Mouse (Mus musculus) bone marrow, adult 2 months (tissue): Measurements from ENCODE around the gene Gm11634. TPM values are rescaled to one million over a fixed set of nuclear protein-coding genes. Genes with fewer than 3 reads are reported as not detected.
"Not testable (repeated sequence)": the region's sequence is repeated elsewhere in the genome, so short reads cannot be mapped to it uniquely, and the experiment has no call there.

ENCODE experiments used
- H3K27ac ChIP-seq: fragments of 200-500 bp; 2 replicates; pipeline ENCODE4 v1.5.1; 2012; ENCODE audit warnings: low read depth, mild to moderate bottlenecking, control low read depth, inconsistent platforms, low read length; ENCODE audit not compliant: control insufficient read depth, poor library complexity, insufficient read depth
- H3K4me1 ChIP-seq: fragments of 200-500 bp; 2 replicates; pipeline ENCODE4 v1.6.1; 2011; ENCODE audit warnings: low read length; ENCODE audit not compliant: control insufficient read depth, insufficient read depth
- H3K4me3 ChIP-seq: fragments of 200-500 bp; replicated peaks from 2 replicates; pipeline ENCODE3; 2011; ENCODE audit warnings: mild to moderate bottlenecking, low read depth, low read length, control low read depth; ENCODE audit not compliant: control insufficient read depth
- CTCF ChIP-seq: fragments of 200-500 bp; IDR thresholded peaks from 2 replicates; pipeline ENCODE4 v1.5.1; 2011; ENCODE audit warnings: low read length, control low read depth; ENCODE audit not compliant: control insufficient read depth, insufficient read depth
- POLR2A ChIP-seq: fragments of 200-500 bp; IDR thresholded peaks from 2 replicates; pipeline ENCODE4 v1.6.1; 2011; ENCODE audit warnings: low read depth, mild to moderate bottlenecking, control low read depth, low read length, borderline replicate concordance; ENCODE audit not compliant: control insufficient read depth
- WGBS: fragments of 180-500 bp; shearing (Covaris S2); methylation state at CpG from one replicate; pipeline ENCODE4 v1.1.7; 2018; 5-methylcytosine and 5-hydroxymethylcytosine counted together
- polyA plus RNA-seq: library from polyadenylated mRNA; stranded (reverse); fragments of >200 nt; gene quantifications from 2 replicates; pipeline ENCODE4 v1.2.4, GENCODE M21; 2011; ENCODE audit warnings: low replicate concordance; ENCODE audit not compliant: missing spikeins, insufficient read depth, insufficient read length

Gm11634 gene
- polyA plus RNA-seq, 1 experiment = not detected

GRCm38 (mm10) chr11:101639761-101640160, 40.7 kb upstream of the Gm11634 start:
- Histone ChIP-seq H3K4me3 (no peak overlapping the region), H3K4me1 (no peaks in the 10 kb centered on the region; the same call in 1 of the 2 replicates), H3K27ac (no peak overlapping the region)
- TF ChIP-seq POLR2A (no peak), CTCF (no peak)
- WGBS = 82% methylated on average over 4 of the region's 4 CpGs

- H3K4me1 ChIP-seq = no peaks in the 10 kb centered on the region; the same call in 1 of the 2 replicates
- TF ChIP-seq CTCF = no peak
- TF ChIP-seq POLR2A = no peak
- no peak overlapping the region for H3K4me3 ChIP-seq
- H3K27ac ChIP-seq = no peak overlapping the region
- WGBS = 90% methylated on average over 10 of the region's 10 CpGs
Measured at GRCm38 (mm10) chr11:101635660-101636059, 36.6 kb upstream of the Gm11634 start.

- H3K27ac ChIP-seq, H3K4me1 ChIP-seq: not testable (repeated sequence)
- H3K4me3 ChIP-seq = peak overlapping the region; percentile 26
- 68% methylated on average over 5 of the region's 5 CpGs for WGBS
Measured at GRCm38 (mm10) chr11:101628733-101629417, 29.8 kb upstream of the Gm11634 start.

GRCm38 (mm10) chr11:101627857-101628559, 29.0 kb upstream of the Gm11634 start:
- Histone ChIP-seq H3K4me3 (peak overlapping the region; percentile 78), H3K4me1 (no peaks in the 10 kb centered on the region; the same call in 1 of the 2 replicates), H3K27ac (peak overlapping the region; percentile 77)
- 1% methylated on average over 33 of the region's 33 CpGs for WGBS
- TF ChIP-seq POLR2A (peak; percentile 33; the same call in 1 of the 2 replicates), CTCF (no peak)

GRCm38 (mm10) chr11:101626995-101627856, 28.2 kb upstream of the Gm11634 start, which contains the start of gene Rdm1:
TSS of gene Rdm1 (plus strand) at chr11:101627195.
- TF ChIP-seq CTCF (no peak), POLR2A (peak; percentile 46)
- under 1% methylated on average over 34 of the region's 34 CpGs for WGBS
- peak within 1 kb of the TSS; percentile 97 for H3K27ac ChIP-seq
- peak within 1 kb of the TSS; percentile 78 for H3K4me3 ChIP-seq
- H3K4me1 ChIP-seq = no peaks in the 10 kb centered on the region; the same call in 1 of the 2 replicates

- 2% methylated on average over 8 of the region's 8 CpGs for WGBS
- peak overlapping the region; percentile 67 for H3K4me3 ChIP-seq
- no peak for TF ChIP-seq POLR2A
- no peak for TF ChIP-seq CTCF
- H3K27ac ChIP-seq = peak overlapping the region; percentile 97
- no peaks in the 10 kb centered on the region; the same call in 1 of the 2 replicates for H3K4me1 ChIP-seq
Measured at GRCm38 (mm10) chr11:101626649-101626994, 27.6 kb upstream of the Gm11634 start.

- WGBS = 82% methylated on average over 11 of the region's 11 CpGs
- H3K4me3 ChIP-seq, H3K27ac ChIP-seq, H3K4me1 ChIP-seq: not testable (repeated sequence)
Measured at GRCm38 (mm10) chr11:101620022-101620655, 21.1 kb upstream of the Gm11634 start.

GRCm38 (mm10) chr11:101618596-101618995, 19.5 kb upstream of the Gm11634 start:
- TF ChIP-seq POLR2A = no peak
- TF ChIP-seq CTCF = no peak
- no peak overlapping the region for H3K27ac ChIP-seq
- H3K4me3 ChIP-seq = no peak overlapping the region
- no peaks in the 10 kb centered on the region; the same call in 1 of the 2 replicates for H3K4me1 ChIP-seq
- WGBS = 85% methylated on average over 3 of the region's 3 CpGs
